Mouse (Mus musculus) limb, embryonic 15.5 days (tissue): ENCODE data around the gene Pde4a. TPM values are rescaled to one million over a fixed set of nuclear protein-coding genes. Genes with fewer than 3 reads are reported as not detected.

Source experiments
- ATAC-seq: fragments of 200-750 bp; cut with Nextera tagmentation; 2 replicates; pipeline ENCODE4 v1.8.0; 2017; ENCODE audit warnings: low read depth, moderate TSS enrichment; ENCODE audit not compliant: insufficient number of reproducible peaks, low FRiP score, low TSS enrichment
- H3K27ac ChIP-seq: fragments of 300-500 bp; sonication (generic); 2 replicates; pipeline ENCODE4 v1.5.1; 2015; ENCODE audit warnings: moderate library complexity, mild to moderate bottlenecking, inconsistent platforms
- H3K27me3 ChIP-seq: fragments of 300-500 bp; sonication (generic); 2 replicates; pipeline ENCODE4 v1.6.1; 2015; ENCODE audit warnings: inconsistent platforms
- H3K36me3 ChIP-seq: fragments of 300-500 bp; sonication (generic); 2 replicates; pipeline ENCODE4 v1.6.1; 2015; ENCODE audit warnings: inconsistent platforms
- H3K4me1 ChIP-seq: fragments of 300-500 bp; sonication (generic); 2 replicates; pipeline ENCODE4 v1.6.1; 2015; ENCODE audit warnings: inconsistent platforms
- H3K4me2 ChIP-seq: fragments of 300-500 bp; sonication (generic); 2 replicates; pipeline ENCODE4 v1.6.1; 2015; ENCODE audit warnings: mild to moderate bottlenecking, inconsistent platforms
- H3K4me3 ChIP-seq: fragments of 300-500 bp; sonication (generic); 2 replicates; pipeline ENCODE4 v1.5.1; 2015; ENCODE audit warnings: mild to moderate bottlenecking, inconsistent platforms
- H3K9ac ChIP-seq: fragments of 300-500 bp; sonication (generic); 2 replicates; pipeline ENCODE4 v1.6.1; 2015; ENCODE audit warnings: inconsistent platforms
- H3K9me3 ChIP-seq: fragments of 300-500 bp; sonication (generic); 2 replicates; pipeline ENCODE4 v1.6.1; 2016; ENCODE audit warnings: inconsistent platforms
- WGBS: fragments of 180-500 bp; shearing (Covaris S2); methylation state at CpG from one replicate; pipeline ENCODE4 v1.1.7; 2015; 5-methylcytosine and 5-hydroxymethylcytosine counted together
- polyA plus RNA-seq: library from polyadenylated mRNA; unstranded; fragments of >200 nt; fragmentation: Nextera tagmentation; extraction: Ambion mirVana; gene quantifications from 2 replicates; pipeline ENCODE4 v1.2.1, GENCODE M21; 2015

The Pde4a gene
- polyA plus RNA-seq, 1 experiment from 2014 or later: 6.1 TPM

DNA sequence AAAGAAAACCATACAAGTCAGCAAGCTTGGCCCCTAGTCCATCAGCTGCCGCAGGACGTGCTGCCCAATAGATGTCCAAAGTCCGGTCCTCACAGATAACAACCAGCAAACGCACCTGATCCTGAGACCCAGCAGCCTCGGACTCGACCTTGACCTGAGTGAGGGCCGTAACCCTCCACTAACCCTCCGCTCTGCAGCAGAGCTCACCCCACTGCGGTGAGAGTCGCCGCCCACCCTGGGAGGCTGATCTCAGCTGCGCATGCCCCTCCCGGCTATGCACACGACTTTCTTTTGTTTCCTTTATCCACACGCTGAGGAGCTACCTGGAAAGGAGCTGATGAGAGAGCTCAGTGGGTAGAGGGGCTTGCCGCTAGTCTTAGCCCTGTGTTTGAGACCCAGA, 61.8 kb downstream of the Pde4a start:
- WGBS: 14% methylated on average over 16 of the region's 16 CpGs
- H3K4me1 ChIP-seq: peaks cover 26% of the 10 kb centered on the region
- H3K27ac ChIP-seq: no peak overlapping the region; the same call in 1 of the 2 replicates
- H3K9ac ChIP-seq: 0 out of 2 replicates have a peak overlapping the region, but pooled peaks have one; percentile 5
- peak overlapping the region; percentile 27 for H3K4me3 ChIP-seq
- H3K4me2 ChIP-seq: peak overlapping the region; percentile 45
- peaks cover 38% of the 10 kb centered on the region for H3K36me3 ChIP-seq
- no peaks in the 10 kb centered on the region for H3K9me3 ChIP-seq
- H3K27me3 ChIP-seq: no peaks in the 10 kb centered on the region
- no peak for ATAC-seq

DNA sequence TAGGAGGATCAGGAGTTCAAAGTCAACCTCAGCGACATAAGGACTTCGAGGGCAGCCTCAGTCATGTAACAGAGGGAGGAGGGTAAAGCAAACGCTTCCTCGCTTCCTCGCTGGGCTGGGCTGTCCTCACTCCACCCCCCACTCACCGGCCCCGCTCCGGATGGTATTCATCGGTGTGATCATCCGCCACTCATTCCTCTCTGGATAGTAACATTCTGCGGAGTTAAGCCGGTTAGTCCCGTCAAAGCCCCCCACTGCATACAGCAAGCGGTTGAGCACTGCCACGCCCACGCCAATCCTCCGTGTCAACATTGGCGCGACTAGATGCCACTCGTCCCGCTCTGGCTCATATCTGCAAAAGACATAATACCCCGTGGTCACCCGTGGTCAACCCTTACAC, 66.0 kb downstream of the Pde4a start:
- H3K4me1 ChIP-seq: peaks cover 20% of the 10 kb centered on the region
- no peak overlapping the region for H3K4me3 ChIP-seq
- H3K9ac ChIP-seq: no peak overlapping the region
- no peaks in the 10 kb centered on the region for H3K9me3 ChIP-seq
- H3K4me2 ChIP-seq: no peak overlapping the region
- ATAC-seq: no peak
- H3K27ac ChIP-seq: no peak overlapping the region
- 66% methylated on average over 23 of the region's 23 CpGs for WGBS
- peaks cover 72% of the 10 kb centered on the region for H3K36me3 ChIP-seq
- H3K27me3 ChIP-seq: no peaks in the 10 kb centered on the region

DNA sequence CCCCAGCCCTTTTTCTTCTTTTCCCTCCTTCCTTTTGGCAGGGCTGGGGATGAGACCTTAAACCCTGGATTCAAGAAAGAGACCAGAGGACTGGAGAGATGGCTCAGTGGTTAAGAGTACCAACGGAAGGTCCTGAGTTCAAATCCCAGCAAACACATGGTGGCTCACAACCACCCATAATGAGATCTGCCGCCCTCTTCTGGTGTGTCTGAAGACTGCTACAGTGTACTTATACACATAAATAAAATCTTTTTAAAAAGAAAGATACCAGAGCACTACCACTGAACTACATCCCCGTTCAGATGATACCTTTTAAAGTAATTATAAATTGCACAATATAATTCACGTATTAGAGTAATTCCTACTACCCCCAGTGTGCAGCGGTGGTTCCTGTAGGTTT, 67.4 kb downstream of the Pde4a start:
- no peak for ATAC-seq
- H3K36me3 ChIP-seq: peaks cover 75% of the 10 kb centered on the region

DNA sequence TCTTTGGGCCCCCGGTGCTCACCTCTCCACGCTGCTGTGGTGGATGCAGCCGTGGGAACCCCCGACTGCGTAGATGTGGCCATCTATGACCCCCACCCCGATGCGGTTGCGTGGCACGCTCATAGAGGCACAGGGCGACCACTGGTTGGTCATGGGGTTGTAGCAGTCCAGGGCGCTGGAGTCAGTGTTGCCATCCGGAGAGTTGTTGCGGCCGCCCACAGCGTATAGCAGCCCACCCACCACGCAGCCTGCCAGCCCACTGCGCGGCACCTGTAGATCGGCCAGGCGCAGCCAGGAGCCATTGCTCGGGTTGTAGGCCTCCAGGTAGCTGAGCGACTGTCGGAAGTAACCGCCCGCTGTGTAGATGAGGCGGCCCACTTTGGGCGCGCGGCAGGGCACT, 67.9 kb downstream of the Pde4a start:
- Histone ChIP-seq H3K9me3 (no peaks in the 10 kb centered on the region), H3K36me3 (peaks cover 75% of the 10 kb centered on the region), H3K4me3 (no peak overlapping the region), H3K4me2 (no peak overlapping the region), H3K27me3 (no peaks in the 10 kb centered on the region), H3K9ac (no peak overlapping the region), H3K4me1 (peaks cover 23% of the 10 kb centered on the region), H3K27ac (no peak overlapping the region)
- 94% methylated on average over 29 of the region's 29 CpGs for WGBS
- no peak for ATAC-seq

More for the DNA sequence above, 67.4 kb downstream of the Pde4a start:
- WGBS: 84% methylated on average over 5 of the region's 5 CpGs
- H3K4me1 ChIP-seq: peaks cover 23% of the 10 kb centered on the region
- no peak overlapping the region for H3K27ac ChIP-seq
- H3K9me3 ChIP-seq: no peaks in the 10 kb centered on the region
- H3K4me3 ChIP-seq: no peak overlapping the region
- H3K9ac ChIP-seq: no peak overlapping the region
- H3K27me3 ChIP-seq: no peaks in the 10 kb centered on the region
- no peak overlapping the region for H3K4me2 ChIP-seq

DNA sequence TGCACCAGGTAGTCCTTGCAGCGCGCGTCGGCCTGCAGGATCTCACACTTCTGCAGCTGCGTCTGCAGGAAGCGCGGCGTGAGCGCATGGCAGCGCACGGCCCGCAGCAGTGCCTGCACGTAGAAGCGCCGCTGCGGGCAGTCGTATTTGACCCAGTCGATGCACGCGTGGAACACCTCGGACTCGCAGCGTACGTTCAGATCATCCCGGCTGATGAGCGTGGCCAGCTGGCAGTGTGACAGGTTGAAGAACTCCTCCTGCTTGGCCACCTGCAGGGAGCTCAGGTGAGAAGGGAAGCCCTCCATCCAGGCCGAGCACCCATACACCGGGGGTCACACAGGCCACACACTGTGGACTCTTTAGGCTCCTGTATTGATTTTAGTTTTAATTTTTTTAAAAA, 68.3 kb downstream of the Pde4a start:
- H3K9ac ChIP-seq: no peak overlapping the region
- no peak overlapping the region for H3K4me2 ChIP-seq
- WGBS: 88% methylated on average over 28 of the region's 28 CpGs
- H3K27me3 ChIP-seq: no peaks in the 10 kb centered on the region
- H3K4me1 ChIP-seq: peaks cover 21% of the 10 kb centered on the region
- ATAC-seq: no peak
- H3K36me3 ChIP-seq: peaks cover 72% of the 10 kb centered on the region
- no peaks in the 10 kb centered on the region for H3K9me3 ChIP-seq
- no peak overlapping the region for H3K4me3 ChIP-seq
- H3K27ac ChIP-seq: no peak overlapping the region

DNA sequence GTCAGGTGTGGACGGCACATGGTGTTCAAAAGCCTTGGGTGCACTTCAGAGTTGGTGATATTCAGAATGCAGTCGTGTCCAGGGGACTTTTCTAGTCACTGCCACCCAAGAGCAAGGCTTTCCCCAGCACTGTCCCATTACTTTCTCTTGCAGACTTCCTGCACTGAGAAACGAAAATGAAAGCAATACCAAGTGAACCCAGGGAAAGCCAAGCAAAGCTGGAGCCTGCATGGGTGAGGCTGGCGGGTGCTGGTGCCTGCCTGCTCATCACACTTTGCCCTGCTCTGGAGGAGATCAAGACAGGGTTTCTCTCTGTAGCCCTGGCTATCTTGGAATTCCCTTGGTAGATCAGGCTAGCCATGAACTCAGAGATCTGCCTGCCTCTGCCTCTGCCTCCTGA, 69.8 kb downstream of the Pde4a start:
- Histone ChIP-seq H3K4me3 (no peak overlapping the region), H3K27me3 (no peaks in the 10 kb centered on the region), H3K4me2 (no peak overlapping the region), H3K9ac (no peak overlapping the region), H3K27ac (no peak overlapping the region), H3K9me3 (no peaks in the 10 kb centered on the region), H3K4me1 (peaks cover 27% of the 10 kb centered on the region), H3K36me3 (peaks cover 57% of the 10 kb centered on the region)
- no peak for ATAC-seq
- 76% methylated on average over 4 of the region's 4 CpGs for WGBS

DNA sequence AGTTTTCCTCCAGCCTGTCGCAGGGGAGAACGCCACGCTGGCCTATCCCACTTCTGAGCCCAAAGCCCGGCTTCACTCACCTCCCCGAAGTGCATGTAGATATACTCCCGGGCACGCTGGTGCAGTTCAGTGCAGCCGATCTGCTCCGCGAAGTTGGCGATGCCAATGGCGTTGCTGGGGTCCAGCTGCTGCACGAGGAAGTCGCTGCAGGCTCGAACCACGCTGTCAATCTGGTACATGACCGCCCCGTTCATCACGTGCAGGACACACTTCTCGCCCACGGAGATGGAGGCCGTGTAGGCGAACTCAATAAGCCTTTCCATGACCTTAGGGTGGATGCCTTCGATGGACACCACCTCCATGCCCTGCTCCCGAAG, 71.5 kb downstream of the Pde4a start:
- no peaks in the 10 kb centered on the region for H3K9me3 ChIP-seq
- H3K27me3 ChIP-seq: peaks cover 6% of the 10 kb centered on the region; the same call in 1 of the 2 replicates
- peak overlapping the region; percentile 67 for H3K4me2 ChIP-seq
- peak overlapping the region; percentile 95 for H3K27ac ChIP-seq
- WGBS: 82% methylated on average over 25 of the region's 25 CpGs
- ATAC-seq: no peak
- peak overlapping the region; percentile 89; the same call in 1 of the 2 replicates for H3K9ac ChIP-seq
- H3K4me1 ChIP-seq: peaks cover 24% of the 10 kb centered on the region
- H3K4me3 ChIP-seq: peak overlapping the region; percentile 73
- peaks cover 41% of the 10 kb centered on the region for H3K36me3 ChIP-seq

DNA sequence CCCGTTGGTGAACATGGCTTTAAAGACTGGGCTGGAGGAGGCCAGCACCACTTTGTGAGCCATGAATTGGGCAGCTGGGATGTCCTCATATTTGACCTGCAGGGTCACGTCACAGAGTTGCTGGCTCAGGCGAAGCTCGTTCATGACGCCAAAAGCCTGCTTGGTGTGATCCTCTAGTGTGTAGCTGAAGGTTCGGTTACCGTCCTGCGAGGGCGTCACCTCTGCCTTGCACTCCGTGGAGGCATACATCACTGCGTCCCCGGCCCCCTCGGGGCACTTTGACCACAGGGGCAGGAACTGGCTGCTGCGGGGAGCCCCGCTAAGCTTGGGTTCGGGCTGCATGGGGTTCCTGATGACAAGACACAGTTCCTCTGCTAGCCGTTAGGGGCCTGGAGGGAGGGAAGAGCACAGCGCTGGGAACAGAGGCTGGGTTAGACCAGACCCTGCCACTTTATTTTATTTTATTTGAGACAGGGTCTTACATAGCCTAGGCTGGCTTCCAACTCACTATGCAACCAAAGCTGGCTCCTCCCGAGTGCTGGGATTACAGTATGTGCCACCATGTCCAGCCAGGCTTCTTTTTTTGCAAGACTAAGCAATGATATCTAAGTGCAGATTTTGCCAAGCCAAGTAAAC, 72.0 kb downstream of the Pde4a start:
- Histone ChIP-seq H3K36me3 (peaks cover 36% of the 10 kb centered on the region), H3K4me1 (peaks cover 24% of the 10 kb centered on the region), H3K27me3 (peaks cover 11% of the 10 kb centered on the region; the same call in 1 of the 2 replicates), H3K9ac (peak overlapping the region; percentile 89), H3K4me2 (peak overlapping the region; percentile 67), H3K9me3 (no peaks in the 10 kb centered on the region), H3K4me3 (peak overlapping the region; percentile 73), H3K27ac (peak overlapping the region; percentile 95)
- 12% methylated on average over 19 of the region's 19 CpGs for WGBS
- peak; percentile 23; the same call in 1 of the 2 replicates for ATAC-seq

DNA sequence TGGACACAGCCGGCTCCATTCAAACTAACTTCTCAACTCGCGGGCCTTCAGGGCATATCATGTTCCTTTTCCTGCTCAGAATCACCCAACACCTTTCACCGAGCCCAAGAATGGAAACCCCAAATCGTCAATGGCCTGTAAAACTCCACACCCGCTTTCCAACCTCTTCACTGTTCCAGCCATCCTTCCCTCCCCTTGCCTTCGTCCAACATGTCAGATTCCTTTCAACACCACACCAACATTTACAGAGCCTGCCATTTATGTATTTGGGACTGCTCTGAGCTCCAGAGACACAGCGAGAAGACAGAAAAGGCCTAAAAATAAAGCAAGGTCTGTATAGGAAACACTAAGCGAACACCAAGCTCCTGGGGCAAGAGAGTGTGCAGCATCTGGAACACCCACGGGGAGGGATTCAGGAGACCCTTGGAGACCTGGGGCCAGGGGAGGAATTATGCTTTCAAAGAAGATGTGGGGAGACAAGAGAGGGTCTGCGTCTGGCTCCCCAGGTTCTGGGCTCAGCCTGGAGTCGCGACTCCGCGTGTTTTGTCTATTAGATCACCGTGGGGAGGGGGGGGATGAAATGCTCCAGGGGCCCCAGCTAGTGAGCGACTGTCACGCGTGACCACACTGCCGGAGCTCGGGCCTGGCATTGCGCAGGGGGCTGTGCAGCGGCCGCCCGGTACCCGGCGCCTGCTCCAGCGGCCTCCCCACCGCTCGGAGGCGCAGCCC, 72.7 kb downstream of the Pde4a start:
- peak overlapping the region; percentile 89 for H3K9ac ChIP-seq
- peaks cover 24% of the 10 kb centered on the region for H3K4me1 ChIP-seq
- H3K27me3 ChIP-seq: peaks cover 18% of the 10 kb centered on the region
- ATAC-seq: peak; percentile 26
- WGBS: under 1% methylated on average over 31 of the region's 31 CpGs
- H3K36me3 ChIP-seq: peaks cover 29% of the 10 kb centered on the region
- H3K4me2 ChIP-seq: peak overlapping the region; percentile 67
- H3K9me3 ChIP-seq: no peaks in the 10 kb centered on the region
- peak overlapping the region; percentile 95 for H3K27ac ChIP-seq
- H3K4me3 ChIP-seq: peak overlapping the region; percentile 73

DNA sequence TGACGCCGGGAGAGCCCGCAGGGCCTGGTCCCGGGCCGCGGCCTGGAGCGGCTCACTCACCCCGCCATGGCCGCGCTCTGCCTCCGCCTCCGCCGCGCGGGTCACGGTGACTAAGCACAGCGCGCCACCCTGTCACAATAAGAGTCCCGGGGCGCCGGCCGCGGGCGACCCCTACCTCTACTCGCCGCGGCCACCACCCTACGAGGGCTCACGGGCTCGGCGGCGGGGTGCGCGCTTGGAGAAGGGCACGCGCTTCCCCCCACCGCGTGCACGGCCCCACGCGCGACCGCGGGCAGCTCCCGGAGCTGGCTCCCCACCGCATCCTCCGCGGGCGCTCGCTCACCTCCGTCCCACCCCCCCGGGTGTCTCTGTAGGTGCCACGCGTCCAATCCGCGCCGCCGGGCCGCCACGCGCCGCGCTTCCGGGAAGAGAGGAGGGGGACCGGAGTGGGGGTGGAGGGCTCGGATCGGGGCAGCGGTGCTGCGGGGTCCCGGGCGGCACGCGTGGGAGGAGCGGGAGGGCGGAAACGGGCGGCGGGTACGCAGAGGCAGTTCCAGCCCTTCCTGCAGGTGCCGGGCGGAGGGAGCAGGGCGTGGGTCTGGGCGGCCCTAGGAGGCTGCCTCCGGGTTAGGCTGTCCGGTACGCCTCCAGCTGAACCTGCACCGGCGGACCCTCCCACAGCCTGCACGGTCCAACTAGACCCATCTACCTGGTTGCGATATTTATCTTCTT, 73.4 kb downstream of the Pde4a start, which contains the start of gene Keap1:
TSS of gene Keap1 (minus strand) at position 629 of the 732 bp plus-strand sequence.
- peaks cover 26% of the 10 kb centered on the region for H3K4me1 ChIP-seq
- peak within 1 kb of the TSS; percentile 89 for H3K9ac ChIP-seq
- ATAC-seq: peak; percentile 79
- peak within 1 kb of the TSS; percentile 67 for H3K4me2 ChIP-seq
- peak within 1 kb of the TSS; percentile 95 for H3K27ac ChIP-seq
- under 1% methylated on average over 78 of the region's 90 CpGs for WGBS
- no peaks in the 10 kb centered on the region for H3K9me3 ChIP-seq
- peaks cover 21% of the 10 kb centered on the region for H3K36me3 ChIP-seq
- peak within 1 kb of the TSS; percentile 73 for H3K4me3 ChIP-seq
- peaks cover 25% of the 10 kb centered on the region for H3K27me3 ChIP-seq

DNA sequence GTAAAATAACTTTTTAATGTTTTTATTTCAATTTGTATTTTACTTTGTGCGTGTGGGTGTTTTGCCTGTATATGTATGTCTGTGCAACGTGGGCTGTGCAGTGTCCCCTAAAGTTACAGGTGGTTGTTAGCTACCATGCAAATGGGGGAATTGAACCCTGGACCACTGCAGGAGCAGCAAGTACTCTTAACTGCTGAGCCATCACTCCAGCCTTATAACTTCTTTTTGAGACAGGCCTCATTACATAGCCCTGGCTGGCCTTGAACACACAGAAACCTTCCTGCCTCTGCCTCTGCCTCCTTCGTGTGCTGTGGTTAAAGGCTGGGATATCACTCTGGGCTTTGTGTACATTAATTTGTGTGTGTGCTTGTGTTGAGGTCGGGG, 73.9 kb downstream of the Pde4a start:
- peak overlapping the region; percentile 73 for H3K4me3 ChIP-seq
- ATAC-seq: no peak
- H3K4me2 ChIP-seq: peak overlapping the region; percentile 67
- 27% methylated on average over 4 of the region's 4 CpGs for WGBS
- peaks cover 16% of the 10 kb centered on the region for H3K36me3 ChIP-seq
- H3K27me3 ChIP-seq: peaks cover 31% of the 10 kb centered on the region
- peaks cover 32% of the 10 kb centered on the region for H3K4me1 ChIP-seq
- H3K9ac ChIP-seq: peak overlapping the region; percentile 89
- H3K9me3 ChIP-seq: no peaks in the 10 kb centered on the region
- peak overlapping the region; percentile 95 for H3K27ac ChIP-seq
